Mouse (Mus musculus) lung, postnatal 36 days (tissue): ENCODE measurements around the gene Gm3383.
"Not testable (repeated sequence)": the region's sequence is repeated elsewhere in the genome, so short reads cannot be mapped to it uniquely, and the experiment has no call there.

Experiments
- DNase-seq: peaks from one replicate; pipeline ENCODE4 v3.0.0; 2022; ENCODE audit warnings: mixed read lengths

Gm3383 gene

DNA sequence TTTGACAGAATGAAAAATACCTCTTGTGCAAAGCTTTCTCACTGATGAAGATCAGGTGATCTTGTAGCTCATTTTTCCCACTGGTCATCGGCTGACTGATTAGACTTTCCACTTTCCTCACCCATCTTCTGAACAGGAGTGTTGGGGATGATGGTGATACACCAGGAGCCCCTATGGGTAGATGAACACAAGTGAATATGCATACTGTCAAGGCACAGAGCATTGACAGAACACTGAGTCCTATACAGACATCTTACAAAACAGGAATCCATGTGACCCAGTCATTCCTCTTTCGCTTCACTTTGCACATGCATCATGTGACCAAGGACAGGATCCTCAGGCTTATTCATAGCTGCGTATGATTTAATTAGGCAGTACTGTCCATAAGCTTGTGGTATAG, at the start of gene Gm3383:
Gene Gm3383, minus strand, starts transcription at position 101 of the 400 bp plus-strand sequence.
- not testable (repeated sequence) for DNase-seq

DNA sequence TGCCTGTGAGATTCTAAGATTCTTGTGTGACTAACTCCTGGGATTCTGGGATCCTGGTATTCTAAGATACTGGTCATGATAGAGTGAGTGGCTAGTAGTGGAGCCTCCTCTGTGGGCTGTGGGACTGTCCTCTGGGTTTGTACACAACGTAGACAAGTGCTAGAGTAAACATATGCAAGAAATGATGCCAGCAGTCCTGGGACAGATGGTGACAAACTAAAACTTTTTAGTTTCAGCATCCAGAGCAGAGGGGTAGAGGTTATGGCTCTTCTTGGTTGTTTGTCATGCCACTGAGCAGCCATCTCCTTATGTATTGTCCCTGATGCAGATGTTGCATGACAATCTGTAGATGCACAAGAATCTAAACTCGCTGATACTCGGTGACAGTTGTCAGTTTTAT, 48.1 kb upstream of the Gm3383 start:
- not testable (repeated sequence) for DNase-seq

DNA sequence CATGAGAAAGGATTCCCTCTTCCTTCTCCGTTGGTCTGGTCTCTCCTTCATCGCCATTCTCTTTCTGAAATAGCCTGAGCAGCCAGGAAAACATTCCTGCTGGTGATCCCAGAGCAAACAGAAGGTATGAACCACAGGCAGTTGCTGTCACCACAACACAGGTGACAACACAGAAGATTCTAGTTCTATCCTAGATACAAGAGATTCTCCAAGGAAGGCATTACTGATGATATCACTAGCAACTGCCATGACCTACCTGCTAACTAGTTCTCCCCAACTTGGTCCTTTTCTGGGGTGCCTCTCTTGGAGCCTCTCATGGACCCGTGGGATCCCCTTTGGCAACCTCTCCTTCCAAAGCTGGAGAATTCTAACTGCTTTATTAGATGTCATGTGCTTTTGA, 22.4 kb upstream of the Gm3383 start, which contains the start of gene Gm3424:
Gene Gm3424, minus strand, starts transcription at position 101 of the 400 bp plus-strand sequence.
- not testable (repeated sequence) for DNase-seq

DNA sequence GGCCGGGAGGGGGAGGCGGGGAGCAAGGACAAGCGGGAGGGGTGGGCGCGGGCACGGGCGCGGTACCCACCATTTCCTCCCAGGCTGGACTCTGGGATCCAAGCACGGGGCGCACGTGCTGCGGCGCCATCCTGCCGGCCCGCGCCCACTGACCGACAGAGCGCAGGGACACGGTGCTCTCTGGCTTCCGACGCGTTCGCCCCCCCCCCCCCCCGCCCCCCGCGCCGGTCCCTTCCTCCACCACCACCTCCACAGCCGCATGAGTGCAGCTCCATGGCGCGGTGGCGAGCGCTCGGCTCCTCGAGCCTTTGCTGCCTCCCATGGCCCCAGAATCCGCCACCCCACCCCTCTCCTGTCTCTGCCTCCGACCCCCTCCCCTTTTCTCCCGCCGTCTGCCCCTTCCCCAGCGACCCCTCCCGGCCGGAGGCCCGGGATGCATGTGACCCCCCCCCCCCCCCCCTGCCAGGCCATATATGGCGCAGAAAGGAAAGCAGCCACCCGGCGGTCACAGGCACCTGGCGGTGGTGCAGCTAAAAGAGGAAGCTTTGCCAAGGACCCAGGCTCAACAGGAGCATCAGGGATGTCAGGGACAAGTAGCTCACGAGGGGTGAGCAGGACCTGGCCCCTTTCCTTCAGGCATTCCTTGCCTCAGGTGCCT, 5.0 kb upstream of the Gm3383 start:
- DNase-seq: not testable (repeated sequence)

DNA sequence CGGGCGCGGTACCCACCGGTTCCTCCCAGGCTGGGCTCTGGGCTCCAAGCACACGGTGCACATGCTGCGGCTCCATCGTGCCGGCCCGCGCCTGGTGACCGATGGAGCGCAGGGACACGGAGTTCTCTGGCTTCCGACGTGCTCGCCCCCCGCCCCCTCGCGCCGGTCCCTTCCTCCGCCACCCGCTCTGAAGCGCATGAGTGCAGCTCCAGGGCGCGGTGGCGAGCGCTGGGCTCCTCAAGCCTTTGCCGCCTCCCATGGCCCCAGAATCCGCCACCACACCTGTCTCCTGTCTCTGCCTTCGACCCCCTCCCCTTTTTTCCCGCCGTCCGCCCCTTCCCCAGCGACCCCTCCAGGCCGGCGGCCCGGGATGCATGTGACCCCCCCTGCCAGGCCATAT, 66.3 kb downstream of the Gm3383 start, which contains the start of gene Gm3373:
Gene Gm3373, minus strand, starts transcription at position 101 of the 400 bp plus-strand sequence.
- DNase-seq: not testable (repeated sequence)

DNA sequence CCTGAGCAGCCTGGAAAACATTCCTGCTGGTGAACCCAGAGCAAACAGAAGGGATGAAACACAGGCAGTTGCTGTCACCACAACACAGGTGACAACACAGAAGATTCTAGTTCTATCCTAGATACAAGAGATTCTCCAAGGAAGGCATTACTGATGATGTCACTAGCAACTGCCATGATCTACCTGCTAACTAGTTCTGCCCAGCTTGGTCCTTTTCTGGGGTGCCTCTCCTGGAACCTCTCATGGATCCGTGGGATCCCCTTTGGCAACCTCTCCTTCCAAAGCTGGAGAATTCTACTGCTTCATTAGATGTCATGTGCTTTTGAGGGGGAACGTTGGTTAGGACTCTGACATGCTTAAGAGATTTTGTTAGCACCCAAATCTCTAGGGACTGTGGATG, 120.4 kb downstream of the Gm3383 start, which contains the start of gene Gm9603:
Gene Gm9603, minus strand, starts transcription at position 101 of the 400 bp plus-strand sequence.
- DNase-seq: not testable (repeated sequence)

DNA sequence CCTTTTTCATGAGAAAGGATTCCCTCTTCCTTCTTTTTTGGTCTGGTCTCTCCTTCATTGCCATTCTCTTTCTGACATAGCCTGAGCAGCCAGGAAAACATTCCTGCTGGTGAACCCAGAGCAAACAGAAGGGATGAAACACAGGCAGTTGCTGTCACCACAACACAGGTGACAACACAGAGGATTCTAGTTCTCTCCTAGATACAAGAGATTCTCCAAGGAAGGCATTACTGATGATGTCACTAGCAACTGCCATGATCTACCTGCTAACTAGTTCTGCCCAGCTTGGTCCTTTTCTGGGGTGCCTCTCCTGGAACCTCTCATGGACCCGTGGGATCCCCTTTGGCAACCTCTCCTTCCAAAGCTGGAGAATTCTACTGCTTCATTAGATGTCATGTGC, 174.9 kb downstream of the Gm3383 start, which contains the start of gene Gm8265:
Gene Gm8265, minus strand, starts transcription at position 101 of the 400 bp plus-strand sequence.
- not testable (repeated sequence) for DNase-seq
